Mouse (Mus musculus) kidney, postnatal 4 days (tissue): ENCODE results near the gene Mipep.

Experiments
- DNase-seq, 2 experiments: peaks; one replicate each; pipeline ENCODE4 v3.0.0; 2021; ENCODE audit warnings: mixed read lengths in 2 of 2

Mipep gene

DNA sequence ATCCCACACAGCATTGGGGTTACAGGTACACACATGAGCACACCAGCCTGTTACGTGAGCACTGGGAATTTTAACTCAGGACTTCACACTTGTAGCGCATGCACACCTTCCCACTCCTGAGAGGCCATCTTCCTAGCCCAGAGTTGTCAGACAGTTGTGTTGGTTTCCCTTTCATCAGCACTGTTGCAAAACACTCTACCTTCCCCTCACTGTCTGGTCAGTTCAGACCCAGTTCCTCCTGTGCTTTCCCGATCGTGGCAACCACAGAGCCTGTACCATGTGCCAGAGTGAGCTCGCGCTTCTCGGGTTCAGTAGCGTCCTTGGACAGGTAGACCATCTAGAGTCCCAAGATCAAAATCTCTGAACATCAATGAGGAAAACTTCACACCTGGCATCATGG lies 27.1 kb upstream of the Mipep start:
- no peak for DNase-seq

DNA sequence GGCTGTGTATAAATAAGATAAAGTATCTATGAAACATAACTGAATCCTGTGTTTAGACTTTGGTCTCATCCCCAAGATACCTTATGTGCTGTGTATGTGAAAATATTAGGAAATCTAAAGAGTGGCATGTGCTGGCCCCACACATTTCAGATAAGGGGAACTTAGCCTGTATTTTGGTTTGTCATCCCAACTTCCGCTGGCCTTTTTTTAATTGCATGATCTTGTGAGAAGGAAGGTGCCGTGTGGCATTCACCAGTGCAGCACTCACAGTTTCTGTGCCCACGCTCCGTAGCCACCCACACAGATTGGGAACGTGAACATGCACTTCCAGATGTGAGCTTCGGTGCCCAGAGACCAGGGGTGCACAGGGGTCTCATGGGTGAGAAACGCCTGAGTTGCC lies 26.7 kb upstream of the Mipep start:
- no peak for DNase-seq

DNA sequence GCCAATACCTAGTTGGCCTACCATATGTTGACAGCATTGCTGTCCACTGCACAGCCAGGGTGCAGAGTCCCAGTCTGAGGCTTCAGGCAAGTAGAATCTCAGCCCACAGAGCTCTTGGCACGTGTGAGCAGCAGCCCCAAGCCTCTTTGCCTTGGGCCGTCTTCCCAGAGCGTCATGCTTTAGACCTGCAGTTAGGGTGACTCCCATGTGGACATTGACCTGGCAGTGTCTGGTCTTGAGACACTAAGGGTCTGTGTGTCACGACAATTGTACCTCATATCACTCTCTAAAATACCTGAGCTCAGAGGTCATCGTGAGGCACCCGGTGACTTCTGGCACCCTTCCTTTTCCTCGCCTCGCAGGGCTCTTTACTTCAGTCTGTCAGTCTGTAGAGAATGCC lies 25.3 kb upstream of the Mipep start:
- DNase-seq: no peak

DNA sequence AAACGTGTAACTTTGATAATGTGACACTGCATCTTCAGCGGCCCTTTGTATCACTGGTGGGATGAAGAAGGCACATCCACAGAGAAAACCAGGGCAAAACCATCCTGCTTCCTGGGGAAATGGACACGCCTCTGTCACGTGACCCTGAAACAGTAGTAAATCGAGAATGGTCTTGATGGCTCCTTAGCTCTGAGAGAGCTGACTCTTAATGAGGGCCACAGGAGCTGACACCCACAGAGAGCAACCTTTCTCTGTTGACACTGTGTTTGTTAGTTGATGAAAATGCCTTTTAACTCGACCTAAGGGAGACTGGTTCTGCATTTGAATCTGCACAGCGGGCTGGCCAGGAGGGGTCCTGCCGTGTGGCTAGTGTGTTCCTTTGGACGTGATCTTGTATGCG lies 22.6 kb upstream of the Mipep start:
- no peak for DNase-seq

DNA sequence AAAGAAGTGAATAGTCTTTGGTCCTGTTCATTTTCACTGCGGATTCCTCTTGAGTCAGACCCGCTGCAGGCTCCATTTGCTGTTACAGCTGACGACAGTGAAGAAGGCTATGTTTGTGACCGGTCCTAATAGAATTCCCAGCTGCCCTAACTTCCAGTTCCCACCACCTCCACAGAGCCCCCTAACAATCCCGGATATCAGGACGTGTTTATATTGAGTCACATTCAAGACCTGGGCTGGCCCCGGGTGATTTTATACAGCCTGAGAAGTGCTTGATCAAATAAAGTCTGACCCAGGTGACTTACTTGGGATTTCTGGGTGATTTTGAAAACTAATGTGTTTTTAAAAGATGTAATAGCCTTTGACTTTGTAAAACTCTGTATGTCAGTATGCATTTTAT lies 21.6 kb upstream of the Mipep start:
- DNase-seq: no peak

DNA sequence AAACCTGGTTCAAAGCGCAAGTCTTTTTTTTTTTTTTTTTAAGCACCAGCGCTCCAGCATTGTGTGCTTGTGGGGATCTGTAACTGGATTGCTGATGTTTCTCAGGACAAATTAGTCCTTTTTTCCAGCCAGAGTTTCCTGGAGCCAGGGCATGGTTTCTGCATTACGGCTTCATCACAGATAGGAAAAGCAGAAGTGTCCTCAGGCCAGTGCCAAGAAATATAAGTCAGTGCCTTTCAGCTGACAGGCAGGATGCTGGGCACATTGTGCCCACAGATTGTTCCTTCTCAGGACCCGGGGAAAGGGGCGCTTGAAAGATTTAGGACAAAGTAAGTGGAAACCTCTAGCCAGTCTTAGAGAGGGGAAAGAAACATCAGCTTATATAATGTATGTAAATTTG lies 20.6 kb upstream of the Mipep start:
- no peak for DNase-seq

DNA sequence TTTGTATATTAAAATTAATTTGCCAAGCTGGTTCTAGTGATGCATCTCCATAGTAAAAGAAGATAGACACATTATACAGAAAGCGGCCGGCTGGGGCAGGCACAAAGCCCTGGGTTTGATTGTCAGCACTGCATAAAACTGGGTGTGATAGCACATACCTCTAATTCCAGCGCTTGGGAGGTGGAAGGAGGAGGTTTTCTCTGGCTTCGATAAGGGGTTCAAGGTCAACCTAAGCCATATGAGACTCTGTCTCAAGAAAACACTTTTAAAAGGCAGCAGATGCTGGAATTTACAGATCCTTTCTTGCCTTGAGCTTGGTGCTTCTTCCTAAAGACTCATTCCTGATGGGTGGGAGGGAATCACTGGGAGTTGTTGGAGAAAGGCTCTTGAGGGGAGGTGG lies 19.8 kb upstream of the Mipep start:
- DNase-seq: no peak

DNA sequence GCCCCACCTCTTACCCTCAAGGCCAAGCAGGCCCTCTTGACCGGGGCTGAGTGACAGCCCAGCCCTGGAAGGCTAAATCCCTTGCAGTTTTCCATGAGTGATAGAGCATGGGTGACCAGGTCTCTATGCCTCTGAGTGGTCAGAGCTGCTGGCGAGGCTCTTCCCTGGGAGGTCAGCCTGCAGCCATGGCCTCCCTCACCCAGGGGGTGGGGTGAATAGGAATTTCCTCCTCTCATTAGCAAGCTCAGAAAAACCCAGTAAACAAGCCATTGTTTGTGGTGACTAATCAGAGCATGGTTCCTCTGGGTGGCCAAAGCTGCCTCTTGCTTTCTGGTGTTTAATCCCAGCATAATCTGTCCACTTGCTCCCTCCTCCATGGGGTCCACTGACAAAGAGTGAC lies 19.3 kb upstream of the Mipep start:
- no peak for DNase-seq

DNA sequence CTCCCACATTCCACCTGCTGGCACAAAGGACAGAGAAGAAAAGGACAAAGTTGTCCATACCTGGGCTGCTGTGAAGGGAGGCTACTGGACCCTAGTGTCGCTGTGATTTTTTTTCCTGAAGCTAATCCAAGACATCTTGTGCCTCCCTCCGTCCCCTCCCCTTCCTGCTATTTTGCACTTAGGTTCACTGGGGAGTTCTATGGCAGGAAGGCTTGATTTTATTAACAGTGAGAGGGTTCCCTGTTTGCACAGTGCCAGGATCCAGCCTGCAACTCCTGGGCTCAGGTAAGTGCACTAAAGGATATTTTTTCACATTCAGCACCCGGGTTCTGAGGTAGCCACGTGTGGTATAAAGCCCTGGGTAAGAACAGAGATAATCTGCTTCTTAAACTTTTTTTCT lies 16.5 kb upstream of the Mipep start, which contains the start of gene C1qtnf9:
Gene C1qtnf9 (plus strand): TSS at position 251 of the 400 bp plus-strand sequence.
- DNase-seq: no peak

DNA sequence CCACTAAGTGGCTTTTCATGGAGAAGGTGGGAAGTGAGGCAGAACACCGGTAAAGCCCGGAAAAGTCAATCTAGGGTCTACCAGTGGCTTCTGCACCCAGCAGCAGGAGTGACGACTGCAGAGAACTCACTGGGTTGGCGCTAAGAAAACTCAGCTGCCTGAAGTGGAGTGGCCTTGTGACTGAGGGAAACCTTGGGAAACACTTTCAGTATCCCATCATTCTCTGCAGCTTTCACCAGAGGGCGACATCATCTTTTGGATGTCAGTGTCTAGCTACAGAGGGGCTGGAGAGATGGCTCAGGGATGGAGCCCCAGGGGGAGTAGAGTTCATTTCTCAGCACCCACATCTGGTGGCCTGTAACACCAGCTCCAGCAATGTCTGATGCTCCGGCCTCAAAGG lies 15.0 kb upstream of the Mipep start:
- DNase-seq: peak in 1 of 2 experiments; percentile 28

DNA sequence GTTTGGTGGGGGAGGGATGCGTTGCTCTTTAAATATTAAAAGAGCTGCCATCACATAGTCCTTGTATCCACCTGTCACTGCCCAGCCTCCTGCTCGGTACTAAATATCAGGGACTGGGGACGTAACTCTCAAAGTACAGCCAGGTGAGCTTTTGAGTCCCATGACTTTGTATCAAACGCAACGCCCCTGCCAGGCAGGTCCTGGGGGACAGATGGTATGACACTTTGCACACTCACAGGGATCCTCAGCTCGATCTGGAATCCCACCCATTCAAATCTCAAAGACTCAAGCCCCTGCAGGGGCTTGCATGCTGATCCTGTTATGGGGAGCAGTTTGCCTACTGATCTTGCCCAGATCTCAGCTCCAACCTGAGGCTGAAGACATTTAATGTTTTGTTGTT lies 13.8 kb upstream of the Mipep start:
- DNase-seq: no peak

DNA sequence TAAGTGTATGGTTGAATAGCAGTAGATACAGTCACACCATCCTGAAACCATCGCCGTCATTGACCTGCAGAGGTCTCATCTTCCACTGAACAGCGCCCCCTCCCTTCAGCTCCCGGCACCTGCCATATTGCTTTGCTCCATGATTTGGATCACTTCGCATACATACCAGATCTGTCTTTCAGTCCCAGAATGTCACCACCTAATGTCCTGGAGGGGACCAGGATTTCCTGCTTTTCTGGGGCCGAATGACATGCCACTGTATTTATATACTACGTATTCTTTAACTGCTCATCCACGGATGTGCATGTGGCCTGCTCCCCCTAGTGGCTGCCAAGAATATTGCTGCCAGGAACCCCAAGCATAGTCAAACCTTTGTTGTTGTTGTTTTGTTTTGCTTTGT lies 13.3 kb upstream of the Mipep start:
- DNase-seq: peak; percentile 83 to 85

DNA sequence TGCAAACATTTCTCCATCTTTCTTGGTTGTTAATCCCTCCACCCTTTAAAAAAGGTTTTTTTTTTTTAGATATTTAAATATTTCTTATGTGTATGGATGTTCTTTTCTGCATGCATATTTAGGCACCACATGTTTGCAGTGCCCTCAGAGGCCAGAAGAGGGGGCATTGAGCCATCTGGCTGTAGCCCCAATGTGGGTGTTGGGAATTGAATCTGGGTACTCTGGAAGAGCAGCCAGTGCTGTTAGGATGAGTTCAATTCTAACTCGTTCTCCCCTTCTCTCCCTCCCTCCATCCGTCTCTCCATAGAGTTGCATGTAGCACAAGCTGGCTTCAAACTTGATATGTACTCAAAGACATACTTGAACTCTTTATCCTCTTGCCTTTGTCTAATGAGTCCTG lies 10.9 kb upstream of the Mipep start:
- DNase-seq: peak in 1 of 2 experiments; percentile 27

DNA sequence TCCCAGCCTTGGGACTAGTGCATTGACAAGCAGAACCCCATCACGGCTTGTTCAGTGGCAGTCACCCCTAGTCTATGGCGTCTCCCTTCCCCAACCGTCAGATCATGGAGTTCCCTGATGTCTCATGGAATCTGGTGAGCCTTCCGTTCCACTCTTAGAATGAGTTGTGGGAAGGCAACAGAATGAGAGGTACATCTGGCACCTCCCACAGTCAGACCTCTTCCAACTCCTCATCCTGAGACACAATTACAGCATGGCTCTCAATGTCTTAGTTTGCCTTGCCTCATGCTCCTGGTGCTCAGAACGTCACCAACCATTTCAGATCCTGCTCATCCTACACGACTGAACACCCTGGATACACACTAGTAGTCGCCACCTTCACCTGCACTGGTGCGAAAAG lies 7.9 kb upstream of the Mipep start:
- DNase-seq: no peak

DNA sequence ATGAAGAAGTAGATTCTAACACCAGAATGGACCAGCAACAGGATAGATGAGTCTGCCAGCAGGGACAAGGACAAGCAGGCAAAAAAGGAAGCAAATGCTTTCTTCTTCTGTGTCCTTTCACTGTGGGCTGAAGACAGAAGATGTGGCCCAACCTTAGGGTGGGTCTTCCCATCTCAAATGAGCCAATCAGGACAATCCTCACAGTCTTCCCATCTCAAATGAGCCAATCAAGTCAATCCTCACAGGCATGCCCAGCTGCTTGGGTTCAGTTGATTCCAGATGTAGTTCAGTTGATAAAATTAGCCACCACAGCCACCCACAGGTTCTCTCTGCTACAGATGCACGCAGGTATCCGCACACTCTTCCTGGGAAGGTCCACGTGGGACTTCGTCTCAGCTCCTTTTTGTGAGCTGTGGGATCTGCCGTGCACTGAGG lies 6.9 kb upstream of the Mipep start:
- DNase-seq: no peak

DNA sequence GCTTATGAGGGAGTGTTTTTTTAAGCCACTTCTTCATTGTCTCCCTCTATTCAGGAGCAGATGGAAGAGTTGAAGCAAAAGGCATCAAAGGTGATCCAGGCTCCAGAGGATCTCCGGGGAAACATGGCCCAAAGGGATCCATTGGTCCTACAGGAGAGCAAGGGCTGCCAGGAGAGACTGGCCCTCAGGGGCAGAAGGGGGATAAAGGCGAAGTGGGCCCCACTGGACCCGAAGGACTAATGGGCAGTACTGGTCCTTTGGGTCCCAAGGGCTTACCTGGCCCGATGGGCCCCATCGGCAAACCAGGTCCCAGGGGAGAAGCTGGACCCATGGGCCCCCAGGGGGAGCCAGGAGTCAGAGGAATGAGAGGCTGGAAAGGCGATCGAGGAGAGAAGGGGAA lies 5.2 kb upstream of the Mipep start:
- DNase-seq: no peak

DNA sequence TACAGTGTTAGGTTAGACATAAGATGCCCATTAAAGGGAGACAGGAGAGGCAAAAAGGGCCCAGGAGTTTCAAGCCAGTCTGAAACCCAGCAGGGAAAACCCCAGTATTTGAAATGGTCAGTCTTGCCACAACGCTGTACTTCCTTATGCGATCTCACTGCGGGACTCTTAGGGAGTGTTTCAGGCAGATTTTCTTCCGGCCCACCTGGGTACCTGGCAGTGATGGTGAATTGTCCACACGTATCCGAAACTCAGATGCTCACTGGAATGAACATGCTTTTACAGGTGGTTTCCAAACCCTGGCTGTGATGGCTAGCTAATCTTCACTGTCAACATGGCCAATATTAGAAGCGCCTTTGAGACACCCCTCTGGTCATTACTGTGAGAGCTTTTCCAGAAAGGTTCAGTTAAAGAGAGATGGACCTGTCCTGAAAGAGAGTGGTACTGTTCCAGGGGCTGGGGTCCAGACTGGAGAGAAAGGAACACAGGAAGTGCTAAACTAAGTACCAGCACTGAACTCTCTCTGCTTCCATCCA lies 2.2 kb upstream of the Mipep start:
- no peak for DNase-seq

DNA sequence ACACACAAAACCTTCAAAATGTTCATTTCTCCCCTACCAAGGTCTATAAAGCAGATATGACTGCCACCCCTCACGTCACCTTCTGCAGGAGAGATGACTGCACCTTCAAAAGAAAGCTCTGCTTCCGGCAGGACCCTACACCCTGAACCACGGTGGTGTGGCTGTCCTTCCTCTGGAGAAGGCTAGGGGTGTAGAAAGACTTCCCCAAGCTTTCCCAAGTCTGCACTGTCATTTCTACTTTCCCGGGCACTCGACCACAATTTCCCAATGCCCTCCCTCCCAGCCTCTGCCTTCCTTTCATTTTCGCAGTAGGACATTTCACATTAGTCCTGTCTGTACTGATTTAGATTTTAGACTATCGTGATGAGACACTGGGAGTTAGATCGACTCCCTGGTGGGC lies 1.2 kb upstream of the Mipep start:
- no peak for DNase-seq

DNA sequence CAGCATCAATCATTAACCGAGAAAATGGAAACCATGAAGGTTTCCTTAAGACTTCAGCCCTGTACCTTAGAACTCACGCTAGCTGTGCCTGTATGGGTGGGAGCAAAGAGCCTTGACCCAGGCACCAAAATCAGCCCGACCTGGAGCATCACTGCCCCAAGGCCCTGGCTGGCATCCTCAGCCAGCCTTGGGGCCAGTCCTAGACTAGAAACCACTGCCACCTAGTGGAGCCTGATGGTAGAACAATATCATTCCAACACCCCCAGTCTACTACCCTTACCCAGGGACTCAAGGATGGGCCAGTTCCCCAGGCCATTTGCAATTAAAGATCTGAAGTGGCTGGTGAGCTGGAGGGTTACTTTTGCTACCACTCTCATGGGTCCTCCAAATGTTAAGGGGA lies 5.7 kb downstream of the Mipep start:
- peak; percentile 54 to 66 for DNase-seq

DNA sequence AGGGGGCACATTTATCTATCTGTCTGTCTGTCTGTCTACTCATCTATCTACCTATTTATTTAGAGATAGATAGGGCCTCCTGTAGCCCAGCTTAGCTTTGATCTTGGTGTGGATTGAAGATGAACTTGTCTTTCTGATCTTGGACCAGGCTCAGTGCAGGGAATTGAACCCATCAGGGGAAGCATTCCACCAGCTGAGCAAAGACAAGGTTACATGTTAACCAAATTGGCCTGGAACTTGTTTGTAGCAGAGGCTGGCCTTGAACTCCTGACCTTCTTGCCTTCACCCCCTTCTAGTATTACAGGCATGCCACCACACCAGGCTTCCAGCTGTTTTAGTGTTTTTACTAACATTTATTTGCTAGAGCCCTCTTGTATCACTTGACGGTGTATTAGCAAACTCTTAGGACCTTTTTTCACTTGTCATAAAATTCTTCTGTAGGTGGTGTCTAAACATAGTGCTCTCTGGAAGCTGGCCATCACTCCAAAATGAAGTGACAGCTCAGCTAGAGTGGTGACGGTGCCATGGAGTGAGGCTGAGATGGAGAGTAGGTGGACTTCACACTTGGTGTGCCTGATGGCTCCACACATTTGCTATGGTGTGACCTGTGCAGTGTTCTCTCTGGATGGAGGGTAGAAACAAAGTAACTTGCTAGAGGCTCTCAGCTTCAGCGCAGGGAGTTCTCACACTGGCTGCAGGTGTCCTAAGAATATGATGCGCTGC lies 12.4 kb downstream of the Mipep start:
- DNase-seq: no peak

DNA sequence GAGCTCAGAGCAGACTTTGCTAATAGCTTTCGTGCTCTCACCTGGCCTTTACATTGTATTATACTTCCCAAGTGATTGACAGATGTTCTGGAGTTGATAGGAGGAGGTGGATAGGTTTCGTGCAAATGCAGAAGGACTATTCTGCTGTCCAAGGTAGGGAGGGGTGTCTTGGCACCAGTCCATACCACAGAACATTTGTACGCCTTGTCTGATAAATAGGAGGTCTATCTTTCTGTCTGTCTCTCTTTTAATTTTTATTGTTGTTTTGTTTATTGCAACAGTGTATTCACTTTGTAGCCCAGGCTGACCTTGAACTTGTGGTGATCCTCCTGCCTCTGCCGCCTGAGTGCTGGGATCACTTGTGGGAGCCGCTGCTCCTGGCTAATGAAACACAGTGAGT lies 13.2 kb downstream of the Mipep start:
- DNase-seq: no peak

DNA sequence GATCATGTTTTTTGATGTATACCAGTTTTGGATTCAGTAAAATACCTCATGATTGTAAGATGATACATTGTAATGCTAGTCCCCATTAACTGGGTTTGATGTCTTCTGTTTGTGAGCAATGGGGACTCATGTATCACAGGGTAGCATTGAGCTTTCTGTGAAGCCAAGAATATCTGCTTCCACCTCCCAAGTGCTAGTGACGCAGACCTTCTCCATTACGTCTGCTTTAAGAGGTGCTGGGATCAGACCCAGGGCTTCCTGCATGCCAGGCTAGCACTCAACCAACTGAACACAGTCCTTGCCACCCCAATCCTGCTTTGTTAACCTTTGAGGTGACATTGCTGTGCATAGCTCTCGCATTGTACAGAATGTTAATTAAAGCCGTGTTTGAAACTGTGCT lies 14.3 kb downstream of the Mipep start:
- no peak for DNase-seq

DNA sequence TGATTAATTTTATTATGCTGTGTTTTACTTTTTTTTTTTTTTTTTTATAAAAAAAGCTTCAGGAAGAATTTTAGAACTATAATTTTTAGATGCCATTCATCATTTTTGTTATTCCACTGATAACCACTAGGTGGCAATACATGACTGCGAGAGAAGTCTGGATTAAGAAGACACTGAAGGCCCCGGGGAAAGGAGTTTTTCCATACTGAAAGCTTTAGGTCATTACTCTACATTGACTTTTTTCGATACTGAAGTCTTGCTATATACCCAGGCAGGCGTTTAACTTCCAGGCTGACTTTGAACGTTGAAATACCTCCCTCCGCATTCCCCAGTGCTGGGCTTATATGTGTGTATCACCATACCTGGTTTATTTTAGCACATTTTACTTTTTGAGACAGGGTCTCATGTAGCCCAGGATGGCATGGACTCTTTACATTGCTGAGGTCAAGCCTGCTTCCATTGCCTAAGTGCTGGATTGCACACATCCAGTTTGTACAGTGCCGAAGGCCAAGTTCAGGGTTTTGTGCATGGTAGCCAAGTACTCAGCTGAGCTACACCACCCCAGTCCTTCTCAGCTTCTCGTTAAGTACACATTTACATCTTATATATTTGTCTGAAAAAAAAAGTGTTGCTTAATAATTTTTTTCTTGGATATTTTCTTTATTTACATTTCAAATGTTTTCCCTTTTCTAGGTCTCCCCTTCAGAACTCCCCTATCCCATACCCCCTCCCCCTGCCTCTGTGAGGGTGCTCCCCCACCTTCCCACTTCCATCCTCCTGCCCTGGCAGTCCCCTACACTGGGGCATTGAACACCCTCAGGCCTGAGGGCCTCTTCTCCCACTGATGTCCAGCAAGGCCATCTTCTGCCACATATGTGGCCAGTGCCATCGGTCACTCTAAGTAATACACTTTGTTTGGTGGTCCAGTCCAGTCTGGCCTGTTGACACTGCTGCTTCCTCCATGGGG lies 15.7 kb downstream of the Mipep start:
- no peak for DNase-seq

DNA sequence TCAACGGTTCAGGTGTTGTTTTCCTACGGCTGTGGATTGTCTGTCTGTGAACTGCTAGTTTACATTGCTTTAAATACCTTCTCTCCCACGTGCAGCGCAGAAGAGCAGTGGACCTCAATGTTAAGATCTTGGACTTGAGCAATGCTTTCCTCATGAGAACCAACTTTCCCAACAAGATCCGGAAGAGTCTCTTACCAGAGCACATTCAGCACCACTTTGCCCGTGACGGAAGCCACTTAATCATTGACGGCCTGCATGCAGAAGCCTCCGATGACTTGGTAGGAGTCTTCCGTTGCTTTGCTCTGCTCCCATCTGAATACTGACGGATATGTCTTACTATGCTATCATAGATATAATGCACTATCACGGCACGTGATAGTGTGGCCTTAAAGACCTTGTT lies 17.7 kb downstream of the Mipep start:
- DNase-seq: no peak
